Mouse (Mus musculus) T-cell, adult 66 days (primary cell): ENCODE measurements around the gene Arfgap1. TPM values are rescaled to one million over a fixed set of nuclear protein-coding genes. Genes with fewer than 3 reads are reported as not detected.

Experiments
- total RNA-seq, 2 experiments: library from RNA; stranded (reverse); gene quantifications; 3 replicates in 1 of 2; 4 replicates in 1 of 2; pipeline ENCODE4 v1.2.4; 2023

Arfgap1 gene
- total RNA-seq = 10 to 100 TPM; 74.9 to 81.4 TPM

DNA sequence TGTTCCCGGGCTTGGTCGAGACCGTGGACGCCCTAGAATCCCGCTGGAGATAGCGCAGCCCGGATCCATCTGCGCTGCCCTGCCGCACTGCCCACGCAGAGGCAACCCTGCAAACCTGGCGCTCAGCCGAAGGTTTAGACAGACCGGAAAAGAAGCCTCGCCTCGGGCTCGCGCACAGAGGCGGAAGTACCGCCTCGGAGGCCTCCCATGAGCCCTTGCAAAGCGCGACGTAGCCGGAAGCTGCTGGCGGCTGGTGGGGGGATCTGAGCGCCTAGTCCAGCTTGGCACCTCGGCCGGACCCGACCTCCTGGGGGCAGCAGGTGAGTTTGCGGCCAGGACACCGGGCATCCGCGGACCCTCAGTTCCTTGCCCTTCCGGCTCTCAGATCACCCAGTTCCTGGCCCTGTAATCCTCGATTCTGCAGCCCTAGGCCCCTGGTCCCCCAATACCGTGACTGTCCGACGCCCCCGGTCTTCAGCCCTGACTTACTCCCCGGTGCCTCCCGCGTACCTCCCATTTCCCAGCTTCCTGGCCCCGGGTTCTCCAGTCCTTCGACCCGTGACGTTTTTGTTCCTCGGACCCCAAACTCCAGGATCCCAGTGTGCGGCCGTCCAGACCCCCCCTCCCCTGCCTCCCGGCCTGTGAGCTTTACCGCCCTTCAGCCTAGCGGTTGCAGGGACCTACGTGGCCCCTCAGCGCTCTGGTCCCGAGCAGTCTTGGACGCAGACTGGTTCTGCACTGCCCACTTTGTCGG is at the start of gene Arfgap1:
Gene Arfgap1, plus strand, starts transcription at position 216 of the 754 bp plus-strand sequence.

DNA sequence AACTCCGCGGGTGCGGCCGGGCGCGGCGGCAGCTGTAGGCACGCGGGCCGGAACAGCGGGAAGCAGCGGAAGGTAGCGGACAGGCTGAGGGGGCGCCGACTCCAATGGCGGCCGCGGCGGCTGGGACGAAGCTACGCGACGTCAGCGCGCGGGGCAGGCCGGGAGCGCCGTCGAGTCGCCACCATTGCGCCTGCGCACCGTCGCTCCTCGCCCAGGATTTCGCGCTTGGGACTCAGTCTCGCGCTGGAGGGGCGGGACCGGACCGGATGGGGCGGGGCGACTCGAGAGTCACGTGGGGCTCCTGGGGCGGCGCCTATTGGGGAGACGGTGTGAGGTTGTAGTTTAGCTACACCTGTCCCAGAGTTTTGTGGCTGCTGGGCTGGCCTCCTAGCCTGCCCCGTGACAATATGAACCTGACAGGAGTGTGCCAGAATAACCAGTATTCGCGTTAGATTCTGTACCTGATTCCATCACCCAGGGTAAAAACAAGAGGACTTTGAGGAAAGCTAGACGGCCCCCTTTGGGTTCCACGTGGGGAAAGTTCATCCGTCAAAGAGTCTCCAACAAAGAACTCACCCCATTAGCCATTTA is 46.1 kb upstream of the Arfgap1 start, which contains the start of gene Ythdf1:
Gene Ythdf1, minus strand, starts transcription at position 140 of the 591 bp plus-strand sequence.

DNA sequence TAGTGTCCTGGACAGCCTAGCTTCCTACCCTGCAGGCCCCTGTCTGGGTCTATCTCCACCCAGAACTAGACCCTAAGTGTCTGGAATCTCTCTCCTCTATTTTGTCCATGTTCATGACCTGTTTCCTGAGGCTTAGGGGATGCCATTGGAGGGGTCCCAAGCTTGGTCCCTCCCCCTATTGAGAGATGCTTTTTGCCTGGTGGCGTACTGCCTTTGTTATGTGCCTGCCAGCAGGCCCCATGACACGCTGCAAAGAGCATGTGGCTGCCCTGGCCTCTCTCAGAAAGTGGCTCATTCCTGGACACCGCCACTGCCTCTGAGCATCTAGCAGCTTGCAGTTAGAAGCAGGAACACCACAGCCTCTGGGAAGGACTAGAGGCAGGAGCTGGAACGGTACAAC is 38.3 kb upstream of the Arfgap1 start, which contains the start of gene Birc7:
Gene Birc7, plus strand, starts transcription at position 301 of the 400 bp plus-strand sequence.

DNA sequence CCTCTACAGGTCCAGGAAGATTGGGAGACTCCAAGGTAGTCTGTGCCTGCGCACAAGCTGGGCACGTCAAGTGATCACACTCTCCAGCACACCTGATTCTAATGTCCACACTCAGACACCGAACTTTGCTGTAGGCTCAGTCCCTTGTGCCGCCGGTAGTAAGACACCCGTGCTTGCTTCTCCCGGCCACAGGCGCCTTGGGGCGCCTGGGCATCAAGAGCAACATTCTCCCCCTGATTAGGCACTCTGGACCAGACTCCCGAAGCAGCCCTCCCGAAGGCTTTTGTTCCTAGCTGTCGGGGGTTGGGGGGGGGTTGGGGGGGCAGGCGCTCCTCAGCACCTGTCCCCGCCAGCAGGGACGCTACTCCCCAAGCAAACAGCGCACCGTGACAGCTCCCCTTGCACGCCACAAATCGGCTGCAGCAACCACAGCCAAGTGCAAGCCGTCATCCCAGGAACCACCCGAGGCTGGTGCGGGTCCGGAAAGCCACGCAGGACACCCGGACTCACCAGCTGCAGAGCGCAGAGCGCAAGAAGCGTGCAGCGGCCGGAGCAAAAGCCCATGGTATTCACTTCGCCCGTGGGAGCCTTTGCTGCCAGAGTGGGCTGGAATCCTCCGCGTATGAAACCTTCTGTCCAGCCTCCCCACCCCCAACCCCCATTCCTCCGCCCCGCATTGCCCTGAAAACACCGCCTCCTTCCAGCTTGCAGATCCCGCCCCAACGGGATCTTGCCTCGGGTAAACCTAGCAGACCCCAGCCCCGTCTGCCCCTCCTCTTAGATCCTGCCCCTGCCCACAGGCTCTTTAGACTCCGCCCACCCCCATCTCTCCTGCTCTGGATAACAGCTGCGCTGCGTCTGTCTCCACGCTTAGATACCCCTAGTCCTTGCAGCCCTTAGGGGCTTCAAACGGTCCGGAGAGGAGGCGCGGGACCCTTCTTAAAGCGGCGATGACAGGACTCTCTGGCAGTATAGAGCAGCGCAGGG is 12.7 kb upstream of the Arfgap1 start, which contains the start of gene Nkain4:
Gene Nkain4, minus strand, starts transcription at position 639 of the 987 bp plus-strand sequence.

DNA sequence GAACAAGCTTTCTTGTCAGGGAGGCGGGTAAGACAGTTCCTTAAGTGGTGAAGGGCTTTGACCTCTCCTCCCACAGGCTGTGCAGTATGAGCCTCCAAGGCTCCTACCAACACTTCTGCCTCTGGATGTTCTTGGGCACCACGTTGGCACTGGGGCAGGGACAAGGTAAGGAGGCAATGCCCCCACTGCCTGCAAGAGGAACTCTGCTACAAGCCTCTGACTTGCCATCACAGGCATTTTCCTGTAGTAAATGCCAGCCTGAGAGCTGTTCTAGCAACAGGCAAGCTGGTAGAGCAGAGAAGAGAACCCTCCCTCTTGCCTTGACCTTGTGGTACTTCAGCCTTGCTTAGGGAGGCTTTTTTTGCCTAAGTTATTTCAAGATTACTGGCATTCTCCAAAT is 19.4 kb downstream of the Arfgap1 start, which contains the start of gene Col20a1:
Gene Col20a1, plus strand, starts transcription at position 87 of the 400 bp plus-strand sequence.

Other genes with a start within 250 kb of the Arfgap1 start
- gene Slc17a9, start 242.0 kb upstream of the Arfgap1 start, total RNA-seq = 10 to 100 TPM; 89.8 to 96.5 TPM
- gene Bhlhe23, start 190.3 kb upstream of the Arfgap1 start, total RNA-seq = not detected
- gene Ythdf1, start 46.3 kb upstream of the Arfgap1 start, total RNA-seq = 10 to 100 TPM; 88.6 to 93.8 TPM
- gene Birc7, start 38.2 kb upstream of the Arfgap1 start, total RNA-seq = not detected
- gene Nkain4, start 12.5 kb upstream of the Arfgap1 start, total RNA-seq = not detected
- gene Col20a1, start 19.3 kb downstream of the Arfgap1 start, total RNA-seq = 1 to 10 TPM; 2.1 to 4.0 TPM
- gene Chrna4, start 76.3 kb downstream of the Arfgap1 start, total RNA-seq = not detected
- not detected for gene Kcnq2, start 168.1 kb downstream of the Arfgap1 start, total RNA-seq
- gene Eef1a2, start 189.8 kb downstream of the Arfgap1 start, total RNA-seq = not detected
- 100 to 1,000 TPM in 1 of 2 experiments, 10 to 100 TPM in 1; 85.3 to 108 TPM for gene Ppdpf, start 220.0 kb downstream of the Arfgap1 start, total RNA-seq
- not detected for gene Ptk6, start 235.6 kb downstream of the Arfgap1 start, total RNA-seq
- under 1 TPM; 0.29 to 0.80 TPM for gene Srms, start 246.0 kb downstream of the Arfgap1 start, total RNA-seq